Mouse (Mus musculus): ENCODE data around the gene Slc22a15.
A peak's percentile ranks its signal among the peaks of the same experiment; 100 is the strongest.

The Slc22a15 gene

DNA sequence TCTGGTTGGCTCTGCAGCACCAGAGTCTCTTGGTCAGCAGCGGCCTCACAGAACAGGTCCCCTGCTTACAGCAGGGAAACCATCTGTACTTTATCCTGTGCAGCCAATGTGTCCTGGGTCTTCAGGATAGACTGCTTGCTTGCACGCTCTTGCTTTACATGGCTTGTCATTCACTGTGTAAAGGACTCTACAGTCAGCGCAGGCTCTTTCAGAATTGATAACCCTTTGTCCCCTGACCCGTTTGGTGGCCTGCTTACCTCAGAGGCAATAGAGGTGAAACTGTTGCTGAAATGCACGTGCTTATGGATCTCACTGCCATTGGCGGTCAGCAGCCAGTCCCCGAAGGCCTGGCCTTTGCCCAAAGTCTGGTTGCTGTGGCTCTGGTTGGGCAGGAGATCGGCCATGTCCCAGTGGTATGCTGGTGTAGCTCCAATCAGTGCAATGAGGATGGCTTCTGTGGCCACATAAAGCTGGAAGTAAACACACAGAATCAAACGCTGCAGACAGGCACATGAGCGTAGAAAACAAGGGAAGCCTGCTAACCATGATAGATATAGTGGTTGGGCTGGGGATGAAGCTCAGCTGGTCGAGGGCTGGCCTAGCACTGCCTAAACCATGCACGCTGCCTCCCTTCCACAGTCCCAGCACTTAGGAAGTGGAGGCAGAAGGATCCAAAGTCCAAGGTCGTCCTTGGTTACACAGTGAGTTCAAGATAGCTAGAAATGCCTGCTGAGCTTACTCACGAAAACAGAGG lies 9.0 kb downstream of the Slc22a15 start:
- no peak for DNase-seq

- DNase-seq = no peak
Measured at GRCm38 (mm10) chr3:101914266-101914665, 10.0 kb downstream of the Slc22a15 start.

DNA sequence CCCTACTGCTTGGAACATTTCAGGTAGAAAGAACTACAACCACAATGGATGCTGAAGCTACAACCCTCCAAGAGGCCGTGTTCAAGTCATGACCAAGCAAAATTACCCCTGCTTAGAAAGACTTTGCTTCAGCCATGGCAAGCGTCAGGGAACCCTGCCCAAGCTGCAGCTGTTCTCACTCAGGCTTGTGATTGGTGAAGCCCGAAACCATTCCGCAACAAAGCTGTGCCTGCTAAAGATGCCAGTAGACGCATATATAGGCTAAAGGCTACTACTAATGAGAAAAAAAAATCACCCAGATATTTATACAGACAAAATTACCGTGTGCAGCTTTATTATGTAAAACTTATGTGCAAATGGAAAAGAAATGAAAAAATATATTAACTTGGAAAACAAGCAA lies 12.2 kb downstream of the Slc22a15 start:
- DNase-seq = no peak

- no peak for DNase-seq
Measured at GRCm38 (mm10) chr3:101907049-101907448, 17.2 kb downstream of the Slc22a15 start.

GRCm38 (mm10) chr3:101904776-101905175 lies 19.5 kb downstream of the Slc22a15 start:
- DNase-seq = no peak

- DNase-seq = no peak
Measured at GRCm38 (mm10) chr3:101903091-101903490, 21.2 kb downstream of the Slc22a15 start.

- DNase-seq = no peak
Measured at GRCm38 (mm10) chr3:101902344-101902743, 21.9 kb downstream of the Slc22a15 start.

DNA sequence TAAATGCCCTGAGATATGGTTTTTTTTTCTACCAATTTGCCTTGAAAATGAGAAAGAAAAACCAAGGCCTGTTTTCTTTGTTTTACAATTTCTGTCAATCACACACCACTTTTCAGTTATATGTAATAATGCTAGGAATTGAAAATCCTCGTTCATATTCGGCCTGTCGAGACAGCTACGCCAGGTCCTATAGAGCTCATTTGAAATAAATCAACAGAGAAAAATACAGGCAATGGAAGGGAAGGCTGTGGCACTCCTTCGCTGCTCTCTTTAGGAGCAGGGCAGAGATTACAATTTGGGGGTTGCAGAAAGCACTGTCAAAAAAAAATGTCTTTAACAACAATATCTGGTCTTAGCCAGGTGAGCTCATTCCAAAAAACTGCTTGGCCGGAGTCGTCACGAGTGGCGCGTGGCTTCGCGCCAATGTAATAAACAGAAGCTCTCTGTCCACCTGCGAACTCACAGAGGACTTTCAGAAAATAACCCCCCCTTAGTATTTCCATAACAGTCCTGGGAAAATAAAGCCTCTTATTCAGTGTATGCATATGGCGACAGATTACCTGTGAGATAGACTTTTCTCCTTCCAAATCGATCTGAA lies 26.8 kb downstream of the Slc22a15 start:
- no peak for DNase-seq

GRCm38 (mm10) chr3:101896893-101897292 lies 27.4 kb downstream of the Slc22a15 start:
- peak; percentile 88 for DNase-seq

DNA sequence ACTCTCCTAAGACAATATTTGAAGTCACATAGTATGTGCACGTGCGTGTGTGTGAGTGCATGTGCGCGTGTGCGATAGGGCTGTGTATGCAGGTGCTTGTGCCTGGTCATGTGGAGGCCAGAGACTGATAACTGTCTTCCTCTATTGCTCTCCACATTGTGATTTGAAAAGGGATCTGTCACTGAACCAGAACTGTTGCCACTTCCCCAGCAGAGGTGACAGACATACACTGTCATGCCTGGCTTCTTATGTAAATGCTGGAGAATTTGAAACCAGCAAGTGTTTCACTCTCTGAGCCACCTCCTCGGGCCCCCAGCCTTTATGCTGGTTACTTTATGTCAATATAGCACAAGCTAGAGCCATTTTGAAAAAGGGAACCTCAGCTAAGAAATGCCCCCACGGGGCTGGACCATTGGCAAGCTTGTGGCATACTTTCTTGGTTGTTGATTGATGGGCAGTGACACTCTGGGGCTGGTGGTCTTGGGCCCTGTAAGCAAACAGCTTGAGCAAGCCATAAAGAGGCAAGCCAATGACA lies 28.8 kb downstream of the Slc22a15 start:
- no peak for DNase-seq

DNA sequence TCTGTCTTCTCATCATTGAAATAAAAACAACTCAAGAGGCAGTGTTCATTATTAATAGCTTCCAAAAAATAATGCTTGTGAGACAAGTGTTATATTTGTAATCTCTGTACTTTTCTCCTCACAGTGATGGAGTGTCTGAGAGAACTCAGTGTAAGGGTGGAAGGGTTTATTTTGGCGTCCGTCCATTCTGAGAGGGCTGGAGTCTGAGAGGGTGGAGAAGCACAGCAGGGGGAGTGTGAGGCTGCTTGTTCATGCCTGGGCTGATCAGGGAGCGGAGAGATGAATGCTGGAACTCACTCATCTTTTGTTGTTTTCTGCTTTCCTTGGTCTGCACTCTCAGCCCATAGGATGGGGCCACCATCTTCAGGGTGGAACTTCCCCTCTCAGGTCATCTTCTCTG lies 38.7 kb downstream of the Slc22a15 start:
- no peak for DNase-seq

DNA sequence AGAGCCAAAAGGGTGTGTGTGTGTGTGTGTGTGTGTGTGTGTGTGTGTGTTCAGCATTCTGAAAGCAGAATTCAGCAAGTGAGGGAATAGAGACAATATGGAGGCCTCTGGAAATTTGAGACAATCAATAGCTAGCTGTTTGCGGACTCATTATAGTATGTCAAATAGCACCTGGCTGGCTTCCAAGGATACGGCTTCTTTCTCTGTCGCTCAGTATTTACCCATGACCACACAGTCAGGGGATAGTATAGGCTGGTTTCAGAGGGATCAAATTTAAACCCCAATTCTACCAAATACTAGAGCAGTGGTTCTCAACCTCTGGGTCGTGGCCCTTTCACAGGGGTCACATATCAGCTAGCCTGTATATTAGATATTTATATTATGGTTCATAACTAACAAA lies 39.2 kb downstream of the Slc22a15 start:
- DNase-seq = no peak

DNA sequence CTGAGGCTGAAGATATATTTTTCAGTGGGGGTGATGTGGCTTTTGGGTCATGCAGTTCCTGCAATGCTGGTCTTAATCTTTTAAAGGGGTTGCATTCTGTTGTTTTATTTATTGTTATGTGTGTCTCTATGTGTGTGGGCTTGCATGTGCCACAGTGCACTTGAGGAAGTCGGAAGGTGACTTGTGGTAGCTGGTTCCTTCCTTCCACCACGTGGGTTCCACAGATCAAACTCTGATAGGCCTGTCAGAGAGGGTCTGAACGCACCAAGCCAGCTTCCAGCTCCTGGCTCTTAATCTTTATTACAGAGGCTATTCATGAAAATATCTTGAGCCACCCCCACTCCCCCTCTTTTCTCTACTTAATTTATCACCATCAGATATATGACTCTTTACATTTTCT lies 40.4 kb downstream of the Slc22a15 start:
- peak; percentile 24 for DNase-seq

DNA sequence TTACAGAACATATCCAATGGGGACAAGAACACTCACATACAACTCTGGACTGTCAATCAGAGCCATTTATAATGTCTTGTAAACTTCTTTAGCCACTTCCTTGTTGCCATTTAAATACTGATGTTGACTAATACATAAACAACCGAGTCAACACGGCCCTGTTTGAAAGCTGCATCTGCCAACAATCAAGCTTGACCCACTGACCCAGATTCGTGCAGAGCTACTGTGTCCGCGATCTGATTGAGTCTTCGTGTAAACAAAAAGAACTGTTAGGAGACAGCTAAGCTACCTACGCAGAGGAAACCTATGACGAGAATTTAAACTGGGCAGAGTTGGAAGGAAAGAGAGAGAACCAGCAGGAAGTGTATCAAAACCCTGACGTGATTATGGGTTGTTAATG lies 42.5 kb downstream of the Slc22a15 start:
- DNase-seq = no peak

- DNase-seq = peak; percentile 45
Measured at GRCm38 (mm10) chr3:101880818-101881217, 43.4 kb downstream of the Slc22a15 start.

DNA sequence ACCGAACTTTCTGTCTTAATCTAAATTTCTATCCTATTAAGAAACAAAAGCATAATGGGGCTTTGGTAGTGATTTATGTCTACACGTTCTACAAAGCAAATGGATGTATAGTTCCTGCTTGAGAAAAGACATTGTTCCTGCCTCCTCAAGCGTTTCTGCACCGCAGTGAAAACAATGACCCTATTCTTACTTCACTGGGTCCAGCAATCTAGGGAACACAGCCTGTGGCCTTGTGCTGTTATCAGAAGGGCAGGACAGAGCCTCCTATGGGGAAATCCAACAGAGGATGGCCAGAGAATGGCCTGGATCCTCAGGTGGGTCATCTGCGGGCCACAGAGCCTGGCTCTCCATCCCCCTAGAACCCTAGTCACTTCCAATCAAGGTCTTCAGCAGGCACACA lies 46.1 kb downstream of the Slc22a15 start:
- DNase-seq = no peak

DNA sequence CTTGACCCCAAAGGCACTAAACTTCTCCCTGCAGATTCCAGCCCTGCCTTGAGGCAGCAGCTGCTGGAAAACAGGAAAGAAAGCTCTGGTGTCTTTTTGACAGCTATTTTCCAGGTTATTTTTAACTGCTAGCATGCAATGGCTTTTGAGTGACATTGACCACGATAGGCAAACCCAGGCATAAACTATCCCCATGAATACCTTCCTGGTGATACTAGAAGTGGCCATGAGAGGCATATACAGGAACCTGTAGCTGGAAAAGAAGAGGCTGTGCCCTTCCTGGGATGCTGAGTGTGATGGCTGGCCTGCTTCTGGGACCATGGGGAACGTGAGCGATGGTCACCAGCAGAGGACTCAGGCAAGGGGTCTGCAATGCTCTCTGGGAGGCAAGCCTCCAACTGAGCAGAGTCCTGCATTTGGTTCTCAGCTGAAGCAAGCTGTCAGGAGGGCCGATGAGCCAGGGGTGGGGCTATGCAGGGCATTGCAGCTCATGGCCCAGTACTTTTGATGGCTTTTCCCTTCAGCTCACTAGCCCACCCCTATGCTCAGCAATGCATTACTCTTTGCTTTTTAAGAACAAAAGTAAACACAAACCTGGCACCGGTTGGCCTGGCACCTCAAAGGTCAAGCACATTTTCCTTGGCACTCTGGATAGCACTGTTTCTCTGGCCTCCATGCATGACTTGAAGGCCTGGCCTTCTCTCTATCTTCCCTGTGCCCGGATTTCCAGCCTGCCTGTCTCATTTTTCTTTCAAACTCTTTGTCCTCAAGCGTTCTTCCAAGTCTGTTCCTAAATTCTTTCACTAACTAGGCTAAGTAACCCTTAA lies 47.6 kb downstream of the Slc22a15 start:
- DNase-seq = no peak

GRCm38 (mm10) chr3:101875258-101875920 lies 48.9 kb downstream of the Slc22a15 start:
- DNase-seq = no peak

DNA sequence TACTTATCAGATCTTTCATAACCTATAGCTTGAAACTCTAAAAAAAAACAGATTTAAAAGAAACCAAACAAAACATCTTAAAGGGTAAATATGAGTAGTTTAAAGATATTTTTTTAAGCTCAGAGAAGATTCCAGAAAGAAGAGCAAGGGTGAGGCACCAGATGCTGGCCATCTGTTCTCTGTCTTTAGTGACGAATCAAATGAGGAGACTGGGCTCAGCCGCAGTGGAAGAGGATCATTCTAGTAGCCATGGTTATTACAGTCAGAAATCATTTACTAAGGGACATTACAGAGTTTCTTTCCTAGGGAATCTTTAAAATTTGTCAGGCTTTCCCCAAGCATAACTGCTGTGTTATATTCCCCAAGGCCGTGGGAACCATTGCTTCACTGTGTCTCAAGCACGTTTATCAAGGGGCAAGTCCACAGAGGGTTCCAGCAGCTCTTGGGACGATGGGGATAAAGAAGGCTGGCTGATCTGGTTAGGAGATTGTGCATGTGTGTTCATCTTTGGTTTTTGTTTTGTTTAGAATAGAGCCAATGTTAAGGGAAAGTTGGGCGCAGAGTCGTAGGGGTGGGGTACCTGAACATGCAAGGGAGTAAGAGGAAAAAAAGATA lies 51.1 kb downstream of the Slc22a15 start:
- DNase-seq = no peak

GRCm38 (mm10) chr3:101871951-101872350 lies 52.3 kb downstream of the Slc22a15 start:
- no peak for DNase-seq

DNA sequence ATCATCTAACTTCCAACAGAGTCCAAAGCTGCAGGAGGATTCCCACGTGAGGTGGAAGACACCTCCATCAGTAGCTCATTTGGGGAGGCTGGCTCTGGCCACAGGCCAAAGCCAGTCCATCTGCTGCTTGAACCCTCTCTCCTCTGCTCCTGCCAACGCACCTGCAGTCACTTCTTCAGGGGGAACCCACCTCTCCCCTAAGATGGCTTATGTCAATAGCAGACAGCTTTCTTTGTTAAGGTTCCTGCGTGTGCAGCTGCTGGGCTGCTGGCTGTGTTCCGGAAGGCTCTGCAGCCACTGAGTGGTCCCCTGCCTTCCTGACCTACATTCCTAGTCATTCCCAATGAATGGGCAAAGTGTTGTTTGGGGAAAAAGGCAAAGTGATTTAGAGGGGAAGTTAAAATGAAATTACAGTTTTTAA lies 57.2 kb downstream of the Slc22a15 start:
- DNase-seq = no peak

GRCm38 (mm10) chr3:101861856-101862255 lies 62.4 kb downstream of the Slc22a15 start:
- DNase-seq = no peak

- DNase-seq = no peak
Measured at GRCm38 (mm10) chr3:101860151-101860550, 64.1 kb downstream of the Slc22a15 start.
